Mouse (Mus musculus): Measurements from ENCODE around the gene Samd7.

GRCm38 (mm10) chr3:30724848-30725465 is 21.1 kb upstream of the Samd7 start:
- no peak for TF ChIP-seq CTCF (IDR thresholded peaks at IDR 0.05; ENCODE audit: control insufficient read depth, insufficient read depth, insufficient read length)
- TF ChIP-seq MAX (IDR thresholded peaks at IDR 0.05) = no peak
- no peak for TF ChIP-seq MYOG (IDR thresholded peaks at IDR 0.05; ENCODE audit: control insufficient read depth, extremely low read depth, insufficient read length)
- TF ChIP-seq USF1 (IDR thresholded peaks at IDR 0.05; ENCODE audit: low read depth) = no peak
